Mouse (Mus musculus): ENCODE measurements around the gene Olfr221.

DNA sequence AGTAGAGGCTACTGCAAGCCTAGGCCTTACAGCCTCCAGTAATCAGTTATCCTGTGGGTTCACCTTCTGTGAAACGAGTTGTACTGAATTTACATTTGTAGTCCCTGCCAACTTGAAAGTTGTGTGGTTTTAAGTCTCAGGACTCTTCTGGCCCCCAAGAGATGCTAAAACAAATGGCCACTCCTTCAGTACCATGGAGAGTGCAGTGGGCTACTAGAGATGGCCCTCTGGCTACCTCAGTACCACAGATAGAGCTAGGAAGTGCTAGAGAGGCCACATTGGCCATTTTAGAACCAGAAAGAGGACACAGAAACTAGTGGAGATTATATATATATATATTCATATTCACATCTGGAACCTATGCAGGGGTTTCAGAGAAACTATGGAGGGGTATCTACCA is 30.6 kb downstream of the Olfr221 start:
- no peak for TF ChIP-seq CTCF (conservative IDR thresholded peaks at IDR 0.05; ENCODE audit: insufficient read depth, insufficient read length, low read depth, low read length)
- no peak for TF ChIP-seq POLR2A (IDR thresholded peaks at IDR 0.05; ENCODE audit: low read depth, low read length)

Data from kidney, adult 2 months (tissue).